Mouse (Mus musculus) lung, embryonic 14.5 days (tissue): ENCODE results near the gene E2f3. TPM values are rescaled to one million over a fixed set of nuclear protein-coding genes. Genes with fewer than 3 reads are reported as not detected.

Experiments
- ATAC-seq: fragments of 200-750 bp; cut with Nextera tagmentation; 2 replicates; pipeline ENCODE4 v1.8.0; 2017; ENCODE audit warnings: mild to moderate bottlenecking, moderate TSS enrichment, moderate library complexity; ENCODE audit not compliant: insufficient read depth
- DNase-seq: peaks from one replicate; pipeline ENCODE4 v3.0.0-alpha.2; 2015
- H3K27ac ChIP-seq: fragments of 300-500 bp; sonication (generic); 2 replicates; pipeline ENCODE4 v1.5.1; 2014; ENCODE audit warnings: low read depth, mild to moderate bottlenecking, moderate library complexity
- H3K27me3 ChIP-seq: fragments of 300-500 bp; sonication (generic); 2 replicates; pipeline ENCODE4 v1.6.1; 2014; ENCODE audit warnings: low read length, control low read depth; ENCODE audit not compliant: insufficient read depth
- H3K36me3 ChIP-seq: fragments of 300-500 bp; sonication (generic); 2 replicates; pipeline ENCODE4 v1.6.1; 2014; ENCODE audit warnings: control low read depth; ENCODE audit not compliant: insufficient read depth
- H3K4me1 ChIP-seq: fragments of 300-500 bp; sonication (generic); 2 replicates; pipeline ENCODE4 v1.6.1; 2014; ENCODE audit warnings: antibody characterized with exemption, control low read depth; ENCODE audit not compliant: insufficient read depth
- H3K4me2 ChIP-seq: fragments of 300-500 bp; sonication (generic); 2 replicates; pipeline ENCODE4 v1.6.1; 2014; ENCODE audit warnings: mild to moderate bottlenecking
- H3K4me3 ChIP-seq: fragments of 300-500 bp; sonication (generic); 2 replicates; pipeline ENCODE4 v1.5.1; 2014; ENCODE audit warnings: low read depth, low read length
- H3K9ac ChIP-seq: fragments of 300-500 bp; sonication (generic); 2 replicates; pipeline ENCODE4 v1.6.1; 2014
- H3K9me3 ChIP-seq: fragments of 300-500 bp; sonication (generic); 2 replicates; pipeline ENCODE4 v1.6.1; 2016; ENCODE audit warnings: low read depth, low read length, control low read depth
- CTCF ChIP-seq: IDR thresholded peaks from 2 replicates; pipeline ENCODE4 v1.5.1; 2016; ENCODE audit warnings: antibody characterized with exemption, low read depth
- WGBS: fragments of 180-500 bp; shearing (Covaris S2); extraction: QIAGEN DNeasy Blood & Tissue Kit; methylation state at CpG from one replicate; pipeline ENCODE4 v1.1.7; 2014; 5-methylcytosine and 5-hydroxymethylcytosine counted together
- polyA plus RNA-seq: library from polyadenylated mRNA; unstranded; fragments of >200 nt; fragmentation: Nextera tagmentation; extraction: Ambion mirVana; gene quantifications from 2 replicates; pipeline ENCODE4 v1.2.1, GENCODE M21; 2014

The E2f3 gene
- polyA plus RNA-seq, 1 experiment from 2014 or later = 18.3 TPM

DNA sequence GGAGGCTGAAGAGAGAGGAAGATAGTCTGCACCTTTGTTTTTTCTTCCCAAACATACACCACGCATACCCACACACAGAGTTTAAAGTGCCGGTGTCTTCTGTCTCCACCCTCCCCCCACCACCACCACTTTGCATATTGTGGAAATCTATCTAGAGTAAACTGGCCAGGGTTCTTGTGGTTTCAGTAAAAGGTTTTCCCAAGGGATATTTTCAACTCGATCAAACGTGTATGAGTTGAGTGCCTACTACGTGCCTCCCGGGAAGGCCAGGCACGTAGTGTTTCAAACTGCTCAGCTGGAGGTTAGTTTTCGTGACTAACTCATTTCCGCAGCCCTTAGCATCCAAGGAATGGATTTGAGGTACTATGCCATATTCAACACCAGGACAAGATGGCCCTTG lies 77.9 kb downstream of the E2f3 start:
- no peaks in the 10 kb centered on the region for H3K4me1 ChIP-seq
- ATAC-seq (no peak), DNase-seq (no peak)
- no peak overlapping the region for H3K4me2 ChIP-seq
- H3K36me3 ChIP-seq = peaks cover 74% of the 10 kb centered on the region
- peaks cover 7% of the 10 kb centered on the region; the same call in 1 of the 2 replicates for H3K9me3 ChIP-seq
- H3K9ac ChIP-seq = no peak overlapping the region
- no peaks in the 10 kb centered on the region for H3K27me3 ChIP-seq
- H3K4me3 ChIP-seq = no peak overlapping the region
- TF ChIP-seq CTCF = no peak
- 92% methylated on average over 9 of the region's 9 CpGs for whole genome bisulfite sequencing
- H3K27ac ChIP-seq = no peak overlapping the region

DNA sequence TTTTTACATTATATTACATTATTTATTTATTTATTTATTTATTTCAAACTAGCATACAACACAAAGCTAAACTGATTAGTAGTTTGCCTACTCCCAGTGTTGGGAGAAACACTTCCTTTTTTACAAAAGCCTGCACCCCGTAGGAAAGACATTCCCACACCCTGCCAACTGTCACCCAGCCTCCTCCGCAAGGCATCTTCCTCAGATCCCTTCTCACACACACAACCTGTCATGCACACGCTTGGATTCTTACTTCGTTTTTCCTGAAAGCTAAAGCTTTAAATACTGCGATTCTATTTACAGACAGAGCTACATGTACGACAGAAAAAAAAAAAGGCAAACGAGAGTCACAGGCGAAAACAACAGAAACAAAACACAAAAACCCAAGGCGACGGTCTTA lies 79.1 kb downstream of the E2f3 start:
- Histone ChIP-seq H3K27ac (no peak overlapping the region), H3K9ac (no peak overlapping the region), H3K4me2 (no peak overlapping the region), H3K9me3 (peaks cover 7% of the 10 kb centered on the region; the same call in 1 of the 2 replicates), H3K4me3 (no peak overlapping the region), H3K36me3 (peaks cover 62% of the 10 kb centered on the region), H3K27me3 (no peaks in the 10 kb centered on the region), H3K4me1 (no peaks in the 10 kb centered on the region)
- 93% methylated on average over 10 of the region's 10 CpGs for WGBS
- ATAC-seq = no peak
- no peak for DNase-seq
- TF ChIP-seq CTCF = no peak

DNA sequence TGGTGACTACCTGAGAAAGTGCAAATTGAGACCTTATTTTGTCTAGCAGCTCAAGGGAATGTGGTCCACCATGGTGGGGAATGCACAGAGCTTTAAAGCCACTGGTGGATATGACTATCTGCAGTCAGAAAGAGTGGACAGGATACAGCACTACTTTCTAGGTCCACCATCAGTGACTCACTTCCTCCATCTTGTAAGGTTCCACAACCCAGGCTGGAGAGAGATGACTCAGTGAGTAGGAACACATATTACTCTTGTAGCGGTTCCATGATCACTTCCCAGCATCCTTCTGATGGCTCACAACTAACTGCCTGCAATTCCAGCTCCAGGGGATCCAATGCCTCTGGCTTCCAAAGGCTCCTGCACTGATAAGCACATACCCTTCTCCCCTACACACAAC lies 82.5 kb downstream of the E2f3 start:
- H3K9me3 ChIP-seq = peaks cover 7% of the 10 kb centered on the region; the same call in 1 of the 2 replicates
- no peaks in the 10 kb centered on the region for H3K4me1 ChIP-seq
- DNase-seq (no peak), ATAC-seq (no peak)
- 95% methylated on average over 1 of the region's 1 CpGs for WGBS
- no peak overlapping the region for H3K9ac ChIP-seq
- no peaks in the 10 kb centered on the region for H3K27me3 ChIP-seq
- no peak overlapping the region for H3K4me3 ChIP-seq
- no peak overlapping the region for H3K27ac ChIP-seq
- TF ChIP-seq CTCF = no peak
- no peak overlapping the region for H3K4me2 ChIP-seq
- peaks cover 30% of the 10 kb centered on the region for H3K36me3 ChIP-seq

DNA sequence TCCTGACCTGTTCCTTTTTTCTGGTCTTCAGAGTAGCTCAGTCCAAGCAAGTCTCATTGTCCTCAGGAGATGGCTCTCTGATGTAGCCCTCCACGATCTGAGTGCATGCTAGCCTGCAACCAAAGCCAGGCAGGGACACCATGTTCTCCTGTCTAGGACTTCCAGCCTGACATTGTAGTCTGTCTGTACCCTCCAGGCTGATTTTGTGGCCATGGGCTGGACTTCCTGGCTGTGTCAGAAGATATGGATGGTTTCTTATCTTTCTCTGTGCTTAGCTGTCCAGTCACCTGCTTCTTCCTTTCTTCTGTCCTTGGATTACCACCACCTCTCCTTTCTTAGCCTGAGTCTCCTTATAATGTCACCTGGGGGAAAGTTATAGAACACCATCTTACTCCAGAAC lies 83.2 kb downstream of the E2f3 start:
- 93% methylated on average over 1 of the region's 1 CpGs for WGBS
- DNase-seq (no peak), ATAC-seq (no peak)
- Histone ChIP-seq H3K27ac (no peak overlapping the region), H3K4me3 (no peak overlapping the region), H3K4me2 (no peak overlapping the region), H3K27me3 (no peaks in the 10 kb centered on the region), H3K4me1 (no peaks in the 10 kb centered on the region), H3K9ac (no peak overlapping the region), H3K36me3 (peaks cover 23% of the 10 kb centered on the region), H3K9me3 (peaks cover 7% of the 10 kb centered on the region; the same call in 1 of the 2 replicates)
- TF ChIP-seq CTCF = no peak

GRCm38 (mm10) chr13:29901641-29902040 lies 84.2 kb downstream of the E2f3 start:
- Histone ChIP-seq H3K4me2 (no peak overlapping the region), H3K27me3 (no peaks in the 10 kb centered on the region), H3K4me3 (no peak overlapping the region), H3K9me3 (peaks cover 7% of the 10 kb centered on the region; the same call in 1 of the 2 replicates), H3K27ac (no peak overlapping the region), H3K9ac (no peak overlapping the region), H3K4me1 (no peaks in the 10 kb centered on the region), H3K36me3 (peaks cover 13% of the 10 kb centered on the region)
- DNase-seq (no peak), ATAC-seq (no peak)
- no peak for TF ChIP-seq CTCF
- 50% methylated on average over 4 of the region's 4 CpGs for WGBS

- Histone ChIP-seq H3K36me3 (no peaks in the 10 kb centered on the region), H3K4me3 (no peak overlapping the region), H3K4me1 (no peaks in the 10 kb centered on the region), H3K4me2 (no peak overlapping the region), H3K27me3 (no peaks in the 10 kb centered on the region), H3K9me3 (no peaks in the 10 kb centered on the region), H3K27ac (no peak overlapping the region), H3K9ac (no peak overlapping the region)
- WGBS = 64% methylated on average over 3 of the region's 3 CpGs
- no peak for DNase-seq
- TF ChIP-seq CTCF = no peak
- no peak for ATAC-seq
These were observed 119.1 kb downstream of the E2f3 start for GRCm38 (mm10) chr13:29866780-29867179.

- no peaks in the 10 kb centered on the region for H3K4me1 ChIP-seq
- DNase-seq = peak; percentile 61
- no peaks in the 10 kb centered on the region for H3K36me3 ChIP-seq
- WGBS = 43% methylated on average over 6 of the region's 6 CpGs
- H3K27me3 ChIP-seq = no peaks in the 10 kb centered on the region
- peak; percentile 68 for ATAC-seq
- no peak overlapping the region for H3K4me3 ChIP-seq
- no peaks in the 10 kb centered on the region for H3K9me3 ChIP-seq
- no peak overlapping the region for H3K9ac ChIP-seq
- no peak overlapping the region for H3K4me2 ChIP-seq
- peak overlapping the region; percentile 71; the same call in 1 of the 2 replicates for H3K27ac ChIP-seq
- no peak for TF ChIP-seq CTCF
These were observed 121.5 kb downstream of the E2f3 start for GRCm38 (mm10) chr13:29864331-29864730.

GRCm38 (mm10) chr13:29860087-29860486 lies 125.8 kb downstream of the E2f3 start:
- no peaks in the 10 kb centered on the region for H3K9me3 ChIP-seq
- ATAC-seq (no peak), DNase-seq (no peak)
- H3K4me2 ChIP-seq = no peak overlapping the region
- H3K36me3 ChIP-seq = no peaks in the 10 kb centered on the region
- no peak overlapping the region for H3K27ac ChIP-seq
- H3K4me3 ChIP-seq = no peak overlapping the region
- no peaks in the 10 kb centered on the region for H3K27me3 ChIP-seq
- WGBS = 67% methylated on average over 2 of the region's 2 CpGs
- H3K4me1 ChIP-seq = no peaks in the 10 kb centered on the region
- no peak overlapping the region for H3K9ac ChIP-seq
- TF ChIP-seq CTCF = no peak
